Mouse (Mus musculus): ENCODE data around the gene Celf1. TPM values are rescaled to one million over a fixed set of nuclear protein-coding genes. Genes with fewer than 3 reads are reported as not detected.

The Celf1 gene
- polyA plus RNA-seq, 1 experiment = 48.6 TPM

DNA sequence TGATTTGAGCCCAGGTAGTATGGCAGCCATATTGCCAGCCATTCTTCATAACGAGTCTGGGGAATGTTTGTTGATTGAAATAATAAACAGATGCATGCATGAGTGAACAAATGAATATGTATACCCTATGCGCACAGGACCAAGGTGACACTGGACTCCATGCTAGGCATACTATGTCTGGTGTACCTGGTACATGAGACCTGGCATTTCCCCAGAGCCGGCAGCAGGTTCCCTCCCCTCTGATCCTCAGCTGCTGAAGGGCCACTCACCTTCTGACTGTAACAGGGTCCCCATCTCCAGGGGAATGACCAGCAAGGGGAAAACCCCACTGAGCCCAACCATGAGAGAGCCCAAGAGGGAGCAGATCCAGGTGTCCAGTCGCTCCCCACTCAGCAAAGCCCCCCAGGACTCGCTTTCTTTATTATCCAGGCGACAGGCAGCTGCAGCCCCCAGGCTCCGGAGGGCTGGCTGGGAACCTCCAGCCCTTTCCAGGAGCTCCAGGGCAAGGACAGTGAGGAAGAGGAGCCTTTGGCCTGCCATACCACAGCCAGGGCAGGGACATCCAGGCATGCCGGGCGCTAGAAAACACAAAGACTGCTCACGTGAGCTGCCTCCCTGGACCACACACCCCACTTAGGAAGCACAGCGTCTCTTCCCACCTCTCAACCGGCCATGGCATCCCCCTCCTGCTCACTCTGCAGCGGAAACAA is 128.1 kb downstream of the Celf1 start:
- Histone ChIP-seq H3K4me3 (ENCODE audit: insufficient read depth, low read length) (no peak overlapping the region), H3K4me1 (ENCODE audit: control insufficient read depth, insufficient read depth, low read length) (peaks cover 27% of the 10 kb centered on the region), H3K27ac (ENCODE audit: insufficient read depth, low read depth, low read length) (no peak overlapping the region)
- TF ChIP-seq CTCF (IDR thresholded peaks at IDR 0.05; ENCODE audit: low read depth, low read length) (no peak), POLR2A (IDR thresholded peaks at IDR 0.05; ENCODE audit: borderline replicate concordance, low read depth, low read length) (no peak)

DNA sequence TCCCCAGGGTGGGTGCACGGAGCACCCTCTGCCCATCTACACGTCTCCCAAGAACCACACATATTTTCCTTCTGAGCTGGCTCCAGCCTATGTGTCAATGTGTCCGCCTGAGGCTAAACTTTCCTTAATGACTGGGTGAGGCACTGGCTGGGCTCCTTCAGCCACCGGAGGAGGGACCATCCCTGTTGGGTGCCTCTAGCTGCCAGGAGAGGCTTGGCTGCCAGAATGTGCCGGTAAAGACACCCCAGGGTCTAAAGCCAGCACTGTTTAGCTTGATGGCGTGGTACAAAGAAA is 128.6 kb downstream of the Celf1 start:
- H3K27ac ChIP-seq (ENCODE audit: insufficient read depth, low read depth, low read length) = no peak overlapping the region
- H3K4me1 ChIP-seq (ENCODE audit: control insufficient read depth, insufficient read depth, low read length) = peaks cover 27% of the 10 kb centered on the region
- TF ChIP-seq POLR2A (IDR thresholded peaks at IDR 0.05; ENCODE audit: borderline replicate concordance, low read depth, low read length) = no peak
- TF ChIP-seq CTCF (IDR thresholded peaks at IDR 0.05; ENCODE audit: low read depth, low read length) = no peak
- peak overlapping the region; percentile 78 for H3K4me3 ChIP-seq (ENCODE audit: insufficient read depth, low read length)

Other genes with a start within 250 kb of the Celf1 start
- gene Fnbp4, start 195.0 kb upstream of the Celf1 start, polyA plus RNA-seq (2012; ENCODE audit: insufficient read depth, insufficient read length, missing spikeins) = 112 and 132 TPM in 2 replicates
- gene Agbl2, start 157.7 kb upstream of the Celf1 start, polyA plus RNA-seq (2012; ENCODE audit: insufficient read depth, insufficient read length, missing spikeins) = not detected in 2 replicates
- 106 and 108 TPM in 2 replicates for gene Mtch2, start 93.2 kb upstream of the Celf1 start, polyA plus RNA-seq (2012; ENCODE audit: insufficient read depth, insufficient read length, missing spikeins)
- not detected in 2 replicates for gene C1qtnf4, start 54.5 kb upstream of the Celf1 start, polyA plus RNA-seq (2012; ENCODE audit: insufficient read depth, insufficient read length, missing spikeins)
- gene Kbtbd4, start 35.6 kb upstream of the Celf1 start, polyA plus RNA-seq (2012; ENCODE audit: insufficient read depth, insufficient read length, missing spikeins) = 16.7 and 24.8 TPM in 2 replicates
- 84.0 and 102 TPM in 2 replicates for gene Ndufs3, start 35.6 kb upstream of the Celf1 start, polyA plus RNA-seq (2012; ENCODE audit: insufficient read depth, insufficient read length, missing spikeins)
- gene Rapsn, start 95.2 kb downstream of the Celf1 start, polyA plus RNA-seq (2012; ENCODE audit: insufficient read depth, insufficient read length, missing spikeins) = 9.3 and 10.3 TPM in 2 replicates
- 103 and 124 TPM in 2 replicates for gene Psmc3, start 113.6 kb downstream of the Celf1 start, polyA plus RNA-seq (2012; ENCODE audit: insufficient read depth, insufficient read length, missing spikeins)
- gene Slc39a13, start 130.0 kb downstream of the Celf1 start, polyA plus RNA-seq (2012; ENCODE audit: insufficient read depth, insufficient read length, missing spikeins) = 47.0 and 55.1 TPM in 2 replicates
- 464 and 487 TPM in 2 replicates for gene Spi1, start 142.0 kb downstream of the Celf1 start, polyA plus RNA-seq (2012; ENCODE audit: insufficient read depth, insufficient read length, missing spikeins)
- 0.19 TPM in 1 of 2 replicates, not detected in the other for gene Mybpc3, start 177.8 kb downstream of the Celf1 start, polyA plus RNA-seq (2012; ENCODE audit: insufficient read depth, insufficient read length, missing spikeins)
- gene Madd, start 243.5 kb downstream of the Celf1 start, polyA plus RNA-seq (2012; ENCODE audit: insufficient read depth, insufficient read length, missing spikeins) = 82.1 and 88.6 TPM in 2 replicates

All from bone marrow macrophage, adult 2 months (primary cell).